Comparison of ENCODE assay signal across 13 mouse cellular contexts in genomic region chr1:137133734-137134133, GRCm38 (mm10).
"Had no signal": no experiment of that assay in that cellular context is flagged by ENCODE, and none has a peak within 500 bp of the region (broad histone marks: within the 10 kb centered on the region; RNA-seq: fewer than 3 reads in every experiment).

No protein-coding gene starts in this region.

- H3K4me1 ChIP-seq: limb, embryonic 15.5 days; liver, embryonic 12.5 days had no signal

- H3K4me2 ChIP-seq: kidney, embryonic 15.5 days; limb, embryonic 15.5 days; liver, embryonic 12.5 days had no signal

- H3K9me3 ChIP-seq: kidney, embryonic 15.5 days; limb, embryonic 15.5 days; liver, embryonic 12.5 days; midbrain, embryonic 10.5 days had no signal

- H3K9ac ChIP-seq: kidney, embryonic 15.5 days; limb, embryonic 15.5 days; liver, embryonic 12.5 days had no signal

- H3K36me3 ChIP-seq: kidney, embryonic 15.5 days; limb, embryonic 15.5 days; liver, embryonic 12.5 days; midbrain, embryonic 10.5 days had no signal

- DNase-seq: kidney, adult 2 months; kidney, postnatal 14 days; left cerebral cortex, postnatal 4 days; retina, postnatal 1 day; right cerebral cortex, postnatal 4 days; spleen, adult 18-20 months; thymus, adult 18-20 months; thymus, postnatal 14 days had no signal

- ATAC-seq: liver, embryonic 12.5 days; midbrain, embryonic 16.5 days had no signal

- H3K4me3 ChIP-seq: kidney, embryonic 15.5 days; limb, embryonic 15.5 days; liver, embryonic 12.5 days; midbrain, embryonic 10.5 days had no signal

- H3K27me3 ChIP-seq: limb, embryonic 15.5 days; liver, embryonic 12.5 days had no signal

- H3K27ac ChIP-seq: kidney, embryonic 15.5 days; limb, embryonic 15.5 days; liver, embryonic 12.5 days; midbrain, embryonic 10.5 days had no signal
